Mouse (Mus musculus): ENCODE measurements at regions not wholly inside any gene's neighbourhood (a gene's known extent, or its start where the extent isn't known, plus 50 kb on each side); places are given as distances from the start of the nearest gene placed in this dataset.

DNA sequence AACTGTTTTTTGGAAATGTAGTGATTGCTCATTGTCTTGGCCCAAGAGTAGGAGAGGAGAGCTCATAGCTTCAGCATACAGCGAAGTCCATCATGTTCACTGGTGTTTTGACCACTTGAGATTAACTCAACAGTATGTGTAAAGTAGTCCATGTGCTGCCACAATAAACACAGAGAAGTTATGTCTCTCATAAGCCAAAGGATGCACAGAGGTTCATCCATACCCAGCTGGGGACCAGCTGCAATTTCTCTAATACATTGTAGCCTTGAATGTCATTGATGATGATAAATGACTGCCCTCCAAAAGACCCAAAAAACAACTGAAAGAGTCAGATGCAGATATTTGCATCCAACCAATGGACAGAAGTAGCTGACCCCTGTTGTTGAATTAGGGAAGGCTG is 199.2 kb upstream of the Adgra3 start:
- TF ChIP-seq EP300 (IDR thresholded peaks at IDR 0.05; ENCODE audit: insufficient read depth, low read depth, low read length) (no peak), CTCF (IDR thresholded peaks at IDR 0.05) (no peak)
